Mouse (Mus musculus) c-Kit-positive CD71-positive TER-119-negative erythroid progenitor cells, embryonic 14.5 days (primary cell): ENCODE data around the gene Adal.
"Not testable (repeated sequence)": the region's sequence is repeated elsewhere in the genome, so short reads cannot be mapped to it uniquely, and the experiment has no call there.

Source experiments
- DNase-seq: peaks from one replicate; pipeline ENCODE4 v3.0.0-alpha.2; 2013; ENCODE audit warnings: low read depth

The Adal gene

GRCm38 (mm10) chr2:121140018-121140882, at the start of gene Adal, which contains the start of gene Lcmt2:
Gene Adal, plus strand, starts transcription at chr2:121140428.
Gene Lcmt2, minus strand, starts transcription at chr2:121140653.
- peak; percentile 79 for DNase-seq

DNA sequence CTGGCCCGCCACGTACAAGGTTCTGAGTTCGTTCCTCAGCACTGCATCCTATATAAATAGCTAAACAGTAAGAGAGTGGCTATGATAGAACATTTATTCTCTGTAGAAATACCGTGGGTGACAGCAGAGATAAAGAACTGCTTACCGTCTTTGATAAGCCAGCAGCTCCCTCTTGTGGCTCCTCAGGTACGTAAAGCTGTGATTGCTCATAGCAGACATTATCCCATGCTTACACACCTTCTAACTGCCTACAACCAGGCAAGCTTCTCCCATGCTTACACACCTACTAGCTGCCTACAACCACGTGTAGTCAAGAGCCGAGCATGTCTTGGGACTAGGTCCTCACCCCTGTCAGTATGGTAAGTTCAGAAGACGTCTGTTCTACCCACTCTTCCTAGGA, 38.2 kb upstream of the Adal start:
- DNase-seq, result peak; percentile 70

DNA sequence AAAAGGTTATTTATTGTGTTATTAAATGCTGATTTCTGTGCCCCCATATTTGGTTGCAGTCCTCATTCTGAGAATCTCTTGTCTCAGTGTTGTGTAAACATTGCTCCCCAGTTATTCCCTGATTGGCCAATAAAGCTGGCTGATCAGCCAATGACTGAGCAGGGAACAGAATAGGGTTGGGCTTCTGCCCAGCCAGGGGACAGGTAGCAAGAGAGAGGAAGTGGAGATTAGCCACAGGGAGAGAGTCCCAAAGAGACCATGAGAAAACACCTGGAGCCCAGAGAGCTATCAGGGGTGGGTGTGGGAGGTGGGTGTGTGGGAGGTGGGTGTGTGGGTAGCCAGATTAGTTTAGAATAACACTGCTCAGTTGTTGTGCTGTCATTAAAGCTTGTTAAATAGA, 34.3 kb upstream of the Adal start:
- no peak for DNase-seq

GRCm38 (mm10) chr2:121109695-121110094, 30.5 kb upstream of the Adal start, which contains the start of gene Tgm7:
Gene Tgm7, minus strand, starts transcription at chr2:121109795.
- DNase-seq, result no peak

DNA sequence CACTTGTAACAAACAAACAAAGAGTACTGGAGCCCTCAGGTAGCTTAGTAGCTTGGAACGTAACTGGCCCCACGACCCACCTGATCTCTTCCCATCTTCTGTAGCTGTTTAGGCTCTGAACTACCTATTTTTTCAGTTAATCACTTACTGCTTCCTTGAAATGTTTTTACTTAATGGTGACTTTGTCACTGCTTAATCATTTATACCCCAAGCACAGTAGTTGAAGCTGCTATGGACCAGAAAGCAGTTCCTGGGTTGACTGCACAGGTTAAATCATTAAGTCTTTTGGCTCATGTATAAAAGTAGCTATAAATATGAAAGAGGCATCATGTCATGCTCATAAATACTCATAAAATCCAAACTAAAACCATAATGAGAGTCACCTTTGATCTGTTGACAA, 24.8 kb upstream of the Adal start:
- no peak for DNase-seq

- no peak for DNase-seq
Measured at GRCm38 (mm10) chr2:121119260-121119659, 21.0 kb upstream of the Adal start.

DNA sequence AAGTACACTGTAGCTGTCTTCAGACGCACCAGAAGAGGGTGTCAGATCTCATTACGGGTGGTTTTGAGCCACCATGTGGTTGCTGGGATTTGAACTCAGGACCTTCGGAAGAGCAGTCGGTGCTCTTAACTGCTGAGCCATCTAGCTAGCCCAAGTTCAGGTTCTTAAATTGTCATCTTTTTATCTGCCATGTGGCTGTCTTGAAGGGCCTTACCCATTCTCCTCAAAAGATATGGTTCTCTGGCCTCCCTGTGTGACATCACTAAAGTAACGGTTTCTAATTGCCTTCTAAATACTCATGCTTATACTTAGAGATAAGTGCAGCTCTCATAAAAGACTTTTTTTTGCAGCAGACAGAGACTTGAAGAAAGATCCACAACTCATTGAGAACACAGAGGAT, 13.9 kb upstream of the Adal start:
- not testable (repeated sequence) for DNase-seq

- no peak for DNase-seq
Measured at GRCm38 (mm10) chr2:121127536-121127935, 12.7 kb upstream of the Adal start.

DNA sequence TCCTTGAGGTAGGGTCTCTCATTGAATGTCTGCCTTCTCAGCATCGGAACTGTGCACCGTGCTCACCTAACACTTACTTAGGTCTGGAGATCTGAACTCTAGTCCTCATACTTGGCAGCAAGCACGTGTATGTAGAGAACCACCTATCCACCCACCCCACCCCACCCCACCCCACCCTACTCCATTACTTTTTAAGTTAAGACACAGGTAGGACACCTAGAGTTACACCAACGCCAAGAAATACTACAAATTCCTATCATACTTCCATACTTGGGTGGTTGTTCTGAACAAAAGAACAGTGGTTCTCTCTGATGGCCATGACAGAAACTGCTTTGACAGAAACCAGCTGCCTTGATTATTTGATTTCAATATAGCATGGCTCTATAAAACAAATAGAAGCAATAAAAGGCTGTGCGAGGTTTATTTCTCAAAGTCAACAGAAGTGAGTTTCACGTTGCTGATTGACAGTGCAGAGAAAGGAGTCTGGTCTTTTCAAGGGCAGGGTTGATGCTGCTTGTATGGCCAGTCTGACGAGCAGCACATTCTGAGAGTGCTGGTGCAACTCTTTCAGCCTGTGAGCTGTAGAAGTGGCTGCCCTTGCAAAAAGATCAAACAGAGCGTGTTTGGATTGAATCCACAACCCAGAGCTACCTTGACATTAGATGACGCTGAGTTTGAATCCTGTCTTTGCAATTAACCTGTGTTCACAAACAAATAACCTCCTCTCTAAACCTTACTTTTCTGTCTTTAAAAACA, 11.2 kb upstream of the Adal start:
- no peak for DNase-seq

GRCm38 (mm10) chr2:121132822-121133221, 7.4 kb upstream of the Adal start:
- no peak for DNase-seq

DNA sequence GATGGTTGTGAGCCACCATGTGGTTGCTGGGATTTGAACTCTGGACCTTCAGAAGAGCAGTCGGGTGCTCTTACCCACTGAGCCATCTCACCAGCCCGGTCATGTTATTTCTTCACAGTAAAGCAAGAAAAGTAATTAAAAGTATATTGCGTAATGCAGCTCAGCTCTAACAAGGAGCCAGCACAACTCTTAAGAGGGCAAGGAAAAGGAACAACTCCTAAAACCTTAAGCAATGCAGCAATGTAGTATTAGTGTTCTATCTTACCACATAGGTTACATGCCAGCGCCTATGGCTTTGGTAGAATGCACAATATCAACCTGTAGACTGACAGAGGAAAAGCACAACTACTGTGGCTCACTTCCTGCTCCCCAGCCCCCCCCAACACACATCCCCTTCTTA, 2.9 kb upstream of the Adal start:
- no peak for DNase-seq

DNA sequence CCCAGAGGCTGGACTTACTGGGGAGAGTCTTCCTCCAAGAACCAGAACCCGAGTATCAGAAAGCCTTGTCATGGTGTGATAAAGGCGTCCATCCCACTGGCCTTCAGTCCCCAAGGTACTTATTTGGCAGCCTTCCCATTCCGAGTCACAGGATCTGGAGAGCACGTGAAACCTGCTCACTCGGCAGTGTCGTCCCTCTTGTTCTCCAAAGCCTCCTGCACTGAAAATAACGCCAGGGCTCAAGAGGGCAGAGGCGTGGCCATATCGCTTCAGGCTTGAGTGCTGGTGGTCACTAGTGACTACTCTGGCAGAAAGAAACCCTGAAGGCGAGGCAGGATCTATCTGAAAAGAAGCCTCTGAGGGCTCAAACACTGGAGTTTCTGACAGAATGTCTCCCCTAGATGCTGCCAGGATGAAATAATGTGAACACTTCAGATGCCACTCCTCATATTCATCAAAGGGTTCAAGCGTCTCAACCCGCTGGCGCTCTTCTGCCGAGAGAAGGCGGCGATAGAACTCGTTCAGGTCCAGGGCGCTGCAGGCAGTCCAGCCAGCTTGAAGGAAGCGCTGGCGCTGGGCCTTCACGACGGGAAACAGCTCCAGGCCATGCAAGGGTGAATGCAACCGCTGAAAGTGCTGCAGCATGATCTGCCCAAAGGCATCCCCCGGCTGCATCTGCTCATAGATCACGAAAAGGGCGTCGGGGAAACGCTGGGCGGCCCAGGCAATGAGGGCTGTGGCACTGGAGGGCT, 786 bp upstream of the Adal start:
- no peak for DNase-seq

DNA sequence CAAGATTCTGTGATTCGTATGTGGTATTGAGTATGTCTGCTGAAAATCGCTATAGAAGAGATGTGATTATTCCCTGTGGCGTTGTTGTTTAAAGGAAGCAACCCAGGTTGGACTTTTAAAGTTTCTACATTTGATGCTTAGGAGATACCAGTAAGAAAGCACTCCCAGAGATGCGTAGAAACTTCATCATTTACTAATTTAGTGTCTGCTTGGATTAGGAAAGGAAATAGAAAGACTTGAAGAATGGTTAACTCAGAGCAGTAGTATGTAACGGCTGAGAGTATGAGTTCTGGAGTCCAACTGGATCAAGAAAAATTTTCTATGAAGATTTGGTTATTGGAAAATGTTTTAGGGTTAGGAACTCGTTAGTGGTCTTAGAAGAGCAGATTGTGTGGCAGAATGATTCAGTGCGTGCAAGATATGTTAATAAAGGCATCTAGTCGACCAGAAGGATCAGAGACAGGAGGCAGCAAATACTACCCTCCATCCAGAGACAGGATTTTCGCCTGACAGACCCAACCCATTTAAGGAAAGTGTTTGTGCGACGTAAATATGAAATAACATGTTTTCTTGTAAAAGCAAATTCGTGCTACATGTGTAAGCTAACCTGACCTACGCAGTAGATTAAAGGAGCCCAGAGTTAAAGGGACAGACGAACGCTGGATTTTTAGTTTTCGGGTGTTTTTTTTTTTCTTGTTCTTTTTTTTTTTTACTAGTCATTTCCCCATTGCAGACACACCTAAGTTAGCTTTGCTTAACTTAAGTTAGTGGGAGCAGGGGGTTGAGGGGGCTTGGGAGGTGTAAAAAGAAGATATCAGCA, 1.2 kb downstream of the Adal start:
- DNase-seq, result no peak

DNA sequence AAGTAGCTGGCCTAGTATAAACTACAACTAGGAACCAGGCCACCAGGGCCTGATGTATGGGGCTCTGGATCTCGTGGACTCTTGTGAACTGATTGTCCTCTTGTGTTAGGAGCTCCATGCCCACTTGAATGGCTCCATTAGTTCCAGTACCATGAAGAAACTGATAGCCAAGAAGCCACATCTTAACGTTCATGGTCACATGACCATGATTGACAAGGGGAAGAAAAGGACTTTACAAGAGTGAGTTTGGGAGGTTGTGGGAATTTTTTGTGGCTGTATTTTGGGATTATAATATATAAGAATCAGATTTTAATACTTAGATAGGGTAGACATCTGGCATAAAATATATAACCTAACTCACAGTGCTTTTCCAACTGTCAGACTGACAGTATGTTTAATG, 2.2 kb downstream of the Adal start:
- no peak for DNase-seq

DNA sequence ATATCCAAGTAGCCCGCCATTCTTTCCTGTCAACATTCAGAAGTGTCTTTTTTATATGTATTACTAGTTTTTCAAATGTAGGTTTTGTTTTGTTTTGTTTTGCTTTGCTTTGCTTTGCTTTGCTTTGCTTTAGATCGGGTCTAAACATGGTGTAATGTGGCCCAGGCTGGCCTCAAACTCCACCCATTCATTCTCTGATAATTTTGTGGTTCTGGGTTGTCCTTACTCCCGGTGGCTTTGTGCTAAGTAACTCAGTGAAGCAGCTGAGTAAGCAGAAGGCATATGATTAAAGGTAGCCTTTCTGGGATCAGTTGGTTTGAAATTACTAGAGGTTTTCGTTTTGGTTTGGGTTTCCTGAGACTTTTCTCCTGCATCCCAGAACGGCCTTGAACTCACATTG, 9.5 kb downstream of the Adal start:
- DNase-seq, result no peak

DNA sequence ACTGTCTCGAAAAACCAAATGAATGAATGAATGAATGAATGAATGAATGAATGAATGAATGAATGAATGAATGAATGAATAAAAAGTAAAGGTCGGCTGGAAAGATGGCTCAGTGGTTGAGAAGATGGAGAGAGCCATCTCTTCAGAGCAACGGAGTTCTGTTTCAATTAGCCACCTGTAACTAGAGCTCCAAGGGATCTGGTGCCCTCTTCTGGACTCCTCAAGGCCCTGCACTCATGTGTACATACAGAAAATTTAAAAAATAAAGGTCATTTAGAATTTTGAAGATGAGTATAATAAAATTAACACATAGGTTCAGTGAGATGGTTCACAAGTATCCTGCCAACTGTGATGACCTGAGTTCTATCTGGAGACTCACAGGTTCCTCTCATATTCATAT, 12.9 kb downstream of the Adal start:
- peak; percentile 27 for DNase-seq

- no peak for DNase-seq
Measured at GRCm38 (mm10) chr2:121169173-121169572, 28.9 kb downstream of the Adal start.

DNA sequence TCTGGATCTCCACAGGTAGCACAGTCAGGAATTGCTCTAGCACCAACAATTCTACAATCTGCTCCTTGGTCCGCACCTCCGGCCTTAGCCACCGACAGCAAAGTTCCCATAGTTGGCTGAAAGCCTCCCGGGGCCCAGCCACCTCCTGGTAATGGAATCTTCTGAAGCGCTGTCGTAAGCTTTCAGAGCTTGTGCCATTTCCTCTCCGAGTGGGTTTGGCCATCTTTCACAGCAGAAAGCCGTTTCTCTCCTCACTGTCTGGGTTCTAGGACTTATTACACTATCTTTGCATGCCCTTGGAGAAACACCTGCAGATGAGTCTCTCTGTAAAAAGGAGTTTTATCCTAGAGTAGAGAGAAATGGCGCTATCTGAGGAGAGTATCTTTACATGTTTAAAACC, 29.7 kb downstream of the Adal start:
- peak; percentile 17 for DNase-seq

GRCm38 (mm10) chr2:121170481-121170971, 30.3 kb downstream of the Adal start, which contains the start of gene Tubgcp4:
Gene Tubgcp4, plus strand, starts transcription at chr2:121170654.
- DNase-seq, result peak; percentile 40

DNA sequence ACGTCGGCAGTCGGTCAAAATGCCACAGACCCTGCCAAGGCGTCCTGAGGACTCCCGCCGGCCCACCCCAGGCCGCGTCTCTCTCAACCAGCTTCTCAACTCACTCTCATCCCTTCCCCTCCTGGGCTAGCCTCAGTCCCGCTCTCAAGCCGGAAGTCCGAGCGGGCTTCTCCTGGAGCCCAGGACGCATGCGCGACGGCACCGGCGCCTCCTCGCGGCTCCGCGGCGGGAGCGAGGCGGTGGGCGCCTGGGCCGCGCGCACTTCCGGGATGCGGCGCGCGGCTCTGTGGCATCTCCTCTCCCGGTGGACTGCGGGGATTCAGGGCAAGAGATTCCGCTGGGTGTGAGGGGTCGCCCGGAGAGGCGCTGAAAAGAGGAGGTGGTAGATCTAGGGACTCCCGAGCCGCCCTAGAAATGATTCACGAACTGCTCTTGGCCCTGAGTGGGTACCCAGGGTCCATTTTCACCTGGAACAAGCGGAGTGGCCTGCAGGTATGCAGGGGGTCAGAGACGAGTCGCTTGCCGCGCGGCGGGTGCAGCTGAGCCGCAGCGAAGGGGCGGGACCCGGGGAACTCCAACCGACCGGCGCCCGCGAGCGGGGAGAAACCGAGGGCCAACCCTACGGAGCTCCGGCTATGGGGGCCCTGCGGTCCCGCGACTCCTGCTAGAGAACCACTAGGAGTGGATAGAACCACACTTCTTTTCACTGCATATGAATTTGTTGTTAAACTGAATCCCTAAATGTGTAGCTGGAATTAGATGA, 30.9 kb downstream of the Adal start, which contains the start of gene Zscan29:
Gene Zscan29, minus strand, starts transcription at position 146 of the 763 bp plus-strand sequence.
- DNase-seq, result peak; percentile 79
